Mouse (Mus musculus): Measurements from ENCODE around the gene Tmem161a.

Gene Tmem161a

GRCm38 (mm10) chr8:70172043-70172681, at the start of gene Tmem161a:
Gene Tmem161a (plus strand): TSS chr8:70172356.
- peak; percentile 96 for DNase-seq

GRCm38 (mm10) chr8:70122863-70123262, 49.3 kb upstream of the Tmem161a start:
- no peak for DNase-seq

- no peak for DNase-seq
Measured at GRCm38 (mm10) chr8:70124992-70125391, 47.2 kb upstream of the Tmem161a start.

- DNase-seq = peak; percentile 43
Measured at GRCm38 (mm10) chr8:70128435-70128834, 43.7 kb upstream of the Tmem161a start.

- peak; percentile 70 for DNase-seq
Measured at GRCm38 (mm10) chr8:70129309-70129952, 42.7 kb upstream of the Tmem161a start.

DNA sequence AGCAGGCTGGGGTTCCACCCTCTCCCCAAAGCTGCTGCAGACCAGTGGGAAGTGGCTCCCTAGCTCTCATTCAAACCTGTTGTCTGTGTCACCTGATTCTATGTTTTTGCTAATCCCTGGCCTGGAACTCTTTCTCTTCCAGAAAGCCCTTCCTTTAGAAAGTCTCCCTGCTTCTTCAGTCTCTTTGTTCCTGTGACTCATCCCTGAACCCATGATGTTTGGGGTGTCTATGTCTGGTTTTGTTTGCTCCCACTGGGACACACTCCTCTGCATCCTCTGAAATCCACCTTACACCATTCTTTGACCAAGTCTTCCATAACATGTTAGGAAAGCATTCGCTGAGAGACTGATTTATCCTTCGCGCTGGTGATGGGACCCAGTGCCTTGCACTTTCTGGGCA, 42.1 kb upstream of the Tmem161a start:
- no peak for DNase-seq

DNA sequence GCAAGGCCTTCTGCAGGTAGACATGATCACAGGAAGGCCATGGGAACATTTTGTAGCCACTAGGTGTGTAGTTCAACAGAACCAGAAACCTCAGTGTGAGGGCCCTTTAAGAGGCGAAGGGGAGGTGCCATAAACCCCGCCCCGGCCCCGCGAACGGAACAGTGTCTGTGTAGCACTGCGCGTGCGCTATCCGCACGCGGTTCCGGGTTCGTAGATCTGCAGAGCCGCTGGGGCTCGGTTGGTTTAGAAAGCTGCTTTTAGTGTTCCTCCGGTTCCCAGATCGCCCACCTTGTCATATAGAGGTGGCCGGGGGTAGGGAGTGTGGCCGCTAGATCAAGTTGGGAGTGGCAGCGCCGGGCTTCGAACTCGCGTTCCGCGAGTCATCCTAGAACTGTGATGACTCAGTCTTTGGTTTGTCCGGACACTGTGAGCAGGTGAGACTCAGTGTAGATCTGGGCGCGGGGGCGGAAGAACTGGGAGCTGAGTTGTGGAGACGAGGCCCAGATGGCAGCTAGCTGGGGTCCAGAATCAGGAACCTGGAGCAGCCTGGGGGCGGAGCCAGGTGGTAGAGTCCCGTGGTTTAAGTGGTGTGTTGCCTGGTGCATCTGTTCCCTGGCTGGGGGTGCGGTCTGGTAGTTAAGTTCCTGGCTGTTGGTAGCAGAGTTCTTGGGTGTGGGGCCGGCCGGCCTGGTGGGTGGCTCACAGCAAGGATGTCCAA, 40.8 kb upstream of the Tmem161a start, which contains the start of gene Nr2c2ap:
Gene Nr2c2ap, plus strand, starts transcription at position 168 of the 718 bp plus-strand sequence.
- peak; percentile 85 for DNase-seq

- DNase-seq = no peak
Measured at GRCm38 (mm10) chr8:70134086-70134485, 38.1 kb upstream of the Tmem161a start.

DNA sequence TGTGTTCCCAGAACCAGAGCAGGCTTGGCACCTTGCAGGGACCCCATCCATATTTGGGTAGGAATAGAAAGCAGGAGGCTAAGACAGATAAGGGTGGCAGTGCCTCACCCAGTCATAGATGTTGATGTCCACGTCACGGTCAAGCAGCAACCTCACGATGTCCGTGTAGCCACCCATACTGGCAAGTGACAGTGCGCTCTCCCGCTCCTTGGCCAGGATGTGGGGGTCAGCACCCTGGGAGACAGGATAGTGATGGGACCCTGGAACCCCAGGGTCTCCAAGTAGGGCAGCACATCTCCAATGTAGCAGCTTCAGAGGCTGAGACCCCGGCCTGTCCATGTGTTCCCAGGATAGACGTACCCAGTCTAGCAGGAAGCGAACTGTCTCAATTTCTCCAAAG, 37.2 kb upstream of the Tmem161a start:
- DNase-seq = no peak

- DNase-seq = no peak
Measured at GRCm38 (mm10) chr8:70136591-70136990, 35.6 kb upstream of the Tmem161a start.

DNA sequence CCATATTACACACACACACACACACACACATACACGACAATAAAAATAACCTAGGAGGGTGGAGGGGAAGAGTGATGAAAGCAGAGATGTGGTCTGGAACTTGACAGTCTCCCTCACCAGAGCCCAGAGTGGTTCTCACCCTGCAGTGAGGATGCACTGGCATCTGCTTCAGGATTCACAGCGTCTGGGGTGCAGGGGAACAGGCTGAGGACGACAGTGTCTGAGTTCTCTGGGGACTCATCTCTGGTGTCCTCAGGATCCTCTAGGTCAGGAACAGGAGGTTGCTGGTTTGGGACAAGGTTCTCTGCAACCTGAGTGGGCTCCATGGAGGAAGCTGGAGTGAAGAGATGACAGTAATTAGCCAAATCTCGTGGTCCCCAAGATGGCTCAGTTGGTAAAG, 34.3 kb upstream of the Tmem161a start:
- no peak for DNase-seq

DNA sequence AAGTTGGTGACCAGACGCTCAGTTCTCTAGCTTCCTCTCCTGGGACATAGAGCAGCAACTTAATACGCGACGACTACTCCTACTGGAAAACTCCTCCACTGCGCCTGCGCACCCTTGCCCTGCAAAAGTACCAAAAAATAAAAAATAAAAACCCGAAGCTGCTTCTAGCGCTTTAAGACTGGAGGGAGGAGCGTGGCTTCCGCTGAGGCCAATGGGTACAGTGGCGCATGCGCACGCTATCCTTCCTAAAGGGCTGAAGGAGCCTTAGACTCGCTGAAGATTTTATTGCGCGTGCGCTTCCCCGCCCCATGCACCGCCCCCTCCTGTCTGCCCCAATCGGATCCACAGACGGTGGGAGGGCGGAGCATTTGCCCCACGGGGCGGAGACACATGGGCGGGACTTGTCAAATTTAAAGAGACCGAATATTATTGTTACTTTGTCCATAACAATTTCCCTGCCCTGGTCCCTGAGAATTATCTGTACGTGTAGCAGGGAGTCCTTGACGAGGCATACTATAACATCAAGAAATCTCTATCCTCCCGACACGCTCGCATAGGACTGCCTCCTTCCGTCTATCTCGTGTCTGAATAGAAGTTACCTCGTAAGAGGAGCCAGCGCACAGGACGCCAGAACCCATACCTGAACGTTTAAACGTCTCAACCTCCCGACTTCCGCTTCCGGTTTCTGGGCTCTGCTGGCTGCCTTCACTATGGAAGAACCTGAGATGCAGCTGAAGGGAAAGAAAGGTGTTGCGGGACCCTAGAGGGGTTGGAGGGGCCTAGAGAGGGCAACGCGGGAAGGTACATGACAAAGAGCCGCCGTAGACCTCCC, 32.9 kb upstream of the Tmem161a start, which contains the start of the genes Rfxank, Borcs8 and Mef2b:
Gene Rfxank, minus strand, starts transcription at position 129 of the 832 bp plus-strand sequence.
Gene Borcs8, plus strand, starts transcription at position 474 of the 832 bp plus-strand sequence.
Gene Mef2b, plus strand, starts transcription at position 686 of the 832 bp plus-strand sequence.
- DNase-seq = peak; percentile 100

DNA sequence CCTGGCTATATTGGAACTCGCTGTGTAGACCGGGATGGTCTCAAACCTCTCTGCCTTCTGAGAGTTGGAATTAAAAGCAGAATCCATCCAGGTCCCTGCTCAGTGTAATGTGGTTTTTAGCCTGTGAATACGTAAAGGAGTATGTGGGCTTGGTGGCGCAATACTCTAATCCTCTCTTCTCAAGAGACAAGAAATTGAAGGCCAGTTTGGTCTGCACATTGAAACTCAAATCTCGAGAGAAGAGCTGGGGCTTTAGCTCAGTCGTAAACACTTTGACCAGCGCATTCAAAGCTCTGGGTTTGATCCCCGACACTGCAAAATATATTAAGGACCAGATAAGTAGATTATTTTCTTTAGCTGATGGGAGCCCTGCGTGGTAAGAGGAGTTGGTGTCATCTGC, 32.2 kb upstream of the Tmem161a start:
- no peak for DNase-seq

- DNase-seq = no peak
Measured at GRCm38 (mm10) chr8:70147678-70148607, 24.2 kb upstream of the Tmem161a start.

GRCm38 (mm10) chr8:70150158-70150557, 22.0 kb upstream of the Tmem161a start:
- DNase-seq = no peak

DNA sequence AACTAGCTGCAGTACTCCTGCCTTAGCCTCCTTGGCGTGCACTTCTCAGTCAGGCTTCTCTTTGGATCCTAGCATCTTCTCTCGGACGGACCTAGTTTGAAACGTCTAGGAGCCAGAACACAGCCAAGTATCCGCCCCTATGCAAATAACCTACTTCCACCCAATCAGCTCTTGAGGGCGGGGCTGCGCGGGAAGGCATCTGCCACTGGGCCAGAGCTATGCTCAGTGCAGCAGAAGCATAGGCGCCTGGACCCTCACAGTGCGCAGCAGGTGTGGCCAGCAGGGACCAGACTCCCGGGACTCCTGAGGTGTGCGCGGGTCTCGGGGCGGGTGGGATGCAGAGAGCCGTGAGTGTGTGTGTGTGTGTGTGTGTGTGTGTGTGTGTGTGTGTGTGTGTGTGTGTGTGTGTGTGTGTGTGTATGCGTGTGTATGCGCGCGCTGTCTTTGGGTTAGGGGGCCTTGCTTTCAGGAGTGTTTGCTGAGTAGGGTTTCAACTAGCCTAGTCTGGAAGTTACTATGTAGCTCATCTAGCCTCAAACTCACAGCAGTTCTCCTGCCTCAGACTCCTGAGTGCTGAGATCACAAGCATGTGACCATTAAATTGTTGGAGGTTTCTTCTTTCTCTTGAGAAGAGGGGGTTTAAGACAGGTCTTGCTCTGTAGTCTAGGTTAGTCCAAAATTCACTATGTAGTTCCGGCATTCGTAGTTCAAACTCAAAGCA, 19.5 kb upstream of the Tmem161a start:
- DNase-seq = peak; percentile 70

DNA sequence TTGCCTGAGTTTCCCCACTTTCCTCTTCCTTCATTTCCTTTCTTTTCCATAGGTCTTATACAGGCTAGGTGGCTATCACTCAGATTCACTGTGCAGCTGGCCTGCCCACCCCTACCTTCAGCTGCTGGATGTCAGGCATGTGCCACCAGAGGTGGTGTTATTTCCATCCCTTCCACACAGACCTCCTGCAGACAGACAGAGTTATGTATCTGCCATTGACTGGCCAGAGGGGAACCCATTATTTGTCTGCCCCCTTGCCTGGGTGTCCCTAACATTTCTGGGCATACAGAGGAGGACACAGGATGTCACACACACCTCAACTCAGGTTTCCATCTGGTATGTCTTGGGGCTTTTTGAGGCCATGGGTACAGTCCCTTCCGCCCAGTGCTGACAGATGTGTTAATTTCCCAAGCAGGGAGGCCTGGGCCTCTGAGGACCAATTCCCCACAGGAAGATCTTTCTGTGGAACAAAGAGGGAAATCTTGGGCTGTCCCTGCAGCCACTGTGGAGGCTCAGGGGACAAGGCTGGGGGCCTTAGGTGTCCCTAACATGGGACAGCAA, 14.8 kb upstream of the Tmem161a start:
- DNase-seq = no peak

GRCm38 (mm10) chr8:70158069-70158853, 13.9 kb upstream of the Tmem161a start:
- peak; percentile 65 for DNase-seq

- no peak for DNase-seq
Measured at GRCm38 (mm10) chr8:70159211-70159610, 12.9 kb upstream of the Tmem161a start.

DNA sequence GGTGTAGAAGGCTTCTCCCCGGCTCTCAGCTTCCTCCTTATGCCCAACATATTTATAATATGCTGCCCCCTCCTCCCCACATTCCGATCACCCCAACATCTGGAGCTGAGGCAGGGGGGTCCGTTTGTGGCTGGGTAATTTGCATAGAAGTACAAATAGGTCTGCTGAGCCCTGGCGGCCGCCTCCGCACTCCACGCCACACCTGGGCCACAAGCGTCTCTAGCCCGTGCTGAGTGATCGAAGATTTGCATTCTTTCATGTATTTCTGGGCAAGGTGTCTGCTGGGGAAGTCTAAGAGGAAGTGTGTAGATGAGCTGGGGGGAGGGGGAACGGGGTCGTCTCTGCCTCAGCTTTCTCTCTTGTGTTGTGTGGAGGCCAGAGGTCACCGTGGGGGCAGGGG, 12.1 kb upstream of the Tmem161a start:
- DNase-seq = no peak

All from kidney, adult 9 months (tissue).